Mouse (Mus musculus) large intestine, adult 2 months (tissue): Measurements from ENCODE around the gene Elmo2. TPM values are rescaled to one million over a fixed set of nuclear protein-coding genes. Genes with fewer than 3 reads are reported as not detected.

Experiments used
- DNase-seq: peaks from one replicate; pipeline ENCODE4 v3.0.0-alpha.2; 2012; ENCODE audit warnings: low read depth, low spot score
- WGBS: fragments of 180-500 bp; shearing (Covaris S2); methylation state at CpG from one replicate; pipeline ENCODE4 v1.1.7; 2018; 5-methylcytosine and 5-hydroxymethylcytosine counted together
- polyA plus RNA-seq: library from polyadenylated mRNA; depleted of rRNA; stranded (reverse); fragments of >200 nt; gene quantifications from 2 replicates; pipeline ENCODE4 v1.2.3, GENCODE M21; 2012

Gene Elmo2
- polyA plus RNA-seq, 1 experiment, result 39.4 TPM

DNA sequence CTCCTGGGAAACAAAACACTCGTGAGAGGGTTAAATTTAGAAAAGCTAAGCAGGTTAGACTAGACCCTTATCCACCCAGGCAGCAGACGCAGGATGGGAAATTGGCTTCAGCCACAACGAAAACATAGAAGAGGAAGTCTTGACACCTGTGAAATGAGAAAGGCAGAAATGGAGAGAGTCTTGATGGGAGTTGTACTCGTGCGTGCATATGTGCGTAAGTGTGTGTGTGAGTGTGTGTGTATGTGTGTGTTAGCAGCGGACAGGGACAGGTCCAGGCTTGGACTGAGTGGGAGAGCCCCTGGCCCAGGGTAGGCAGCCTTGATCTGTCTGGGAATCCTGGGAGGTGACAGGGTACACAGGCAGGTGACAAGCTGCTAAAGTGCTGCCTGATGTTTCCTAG lies 55.4 kb downstream of the Elmo2 start:
- DNase-seq, result no peak
- 43% methylated on average over 7 of the region's 7 CpGs for WGBS

DNA sequence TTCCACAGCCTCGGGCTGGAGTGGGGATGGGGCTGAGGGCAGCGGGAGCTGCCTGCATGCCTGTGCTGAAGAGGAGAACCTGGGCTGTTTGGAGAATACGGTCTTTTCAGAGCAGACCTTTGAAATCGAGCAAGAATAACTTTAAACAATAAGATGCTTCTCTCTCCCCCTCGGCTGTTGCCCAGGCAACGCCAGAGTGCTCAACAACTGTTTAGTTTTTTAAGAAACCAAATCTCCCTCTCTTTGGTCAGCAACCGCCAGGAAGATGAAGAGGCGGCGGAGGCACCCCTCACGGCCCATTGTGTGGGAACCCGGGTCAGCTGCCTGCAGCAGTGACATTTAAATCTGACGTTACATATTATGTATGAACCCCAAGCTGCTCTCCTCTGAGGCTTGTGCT lies 59.5 kb downstream of the Elmo2 start:
- 27% methylated on average over 12 of the region's 12 CpGs for WGBS
- no peak for DNase-seq

DNA sequence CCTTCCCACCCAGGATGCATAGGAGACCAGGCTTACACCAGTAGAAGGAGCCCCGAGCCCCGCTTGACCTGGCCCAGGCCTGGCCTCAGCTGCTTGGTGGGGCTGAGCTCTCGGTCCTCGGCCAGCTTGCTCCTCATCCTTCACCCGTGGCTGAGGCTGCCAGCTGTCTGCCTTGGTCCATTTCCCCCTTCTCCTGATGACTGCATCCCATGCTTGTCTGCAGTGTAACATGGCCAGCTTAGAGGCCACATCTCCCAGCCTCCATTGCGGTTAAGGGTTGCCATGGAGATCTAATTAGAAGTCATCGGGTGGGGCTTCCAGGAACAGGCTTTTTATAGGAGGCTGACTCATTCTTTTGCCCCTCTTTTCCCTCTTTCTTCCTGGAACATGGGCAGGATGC lies 62.4 kb downstream of the Elmo2 start:
- no peak for DNase-seq

DNA sequence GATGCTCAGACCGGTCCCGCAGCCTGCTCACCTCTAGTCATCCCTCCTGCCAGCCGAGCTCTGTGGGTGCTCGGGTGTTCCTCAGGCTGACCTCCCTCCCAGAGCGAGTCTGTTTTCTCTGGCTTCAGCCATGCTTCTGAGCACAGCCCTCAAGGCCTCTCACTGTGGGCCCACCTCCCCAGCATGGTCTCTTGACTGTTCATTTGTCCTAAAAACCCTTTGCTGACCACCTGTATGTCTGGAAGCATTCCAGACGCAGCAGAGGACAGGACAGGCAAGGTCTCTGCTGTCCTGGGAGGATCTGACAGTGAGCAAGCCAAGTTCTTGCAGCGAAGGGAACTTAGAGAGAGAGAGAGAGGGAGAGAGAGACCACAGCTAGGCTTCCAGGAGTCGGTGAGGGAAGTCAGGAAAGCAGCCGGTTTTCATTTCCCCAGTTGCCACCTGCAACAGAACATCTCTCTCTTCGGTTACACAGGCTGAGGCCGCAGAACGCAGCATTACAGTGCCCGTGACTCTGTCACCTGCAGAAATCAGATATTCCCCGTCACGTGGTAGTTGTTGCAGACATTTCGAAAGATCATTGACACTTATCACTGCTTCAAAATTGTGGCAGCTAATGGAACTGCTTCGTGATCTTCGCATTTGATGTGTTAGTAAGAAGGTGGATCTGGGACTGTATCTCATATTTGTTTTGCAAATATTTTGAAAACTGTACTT lies 63.8 kb downstream of the Elmo2 start:
- 62% methylated on average over 18 of the region's 18 CpGs for WGBS
- no peak for DNase-seq

More for the DNA sequence above, 62.4 kb downstream of the Elmo2 start:
- 53% methylated on average over 7 of the region's 7 CpGs for WGBS

DNA sequence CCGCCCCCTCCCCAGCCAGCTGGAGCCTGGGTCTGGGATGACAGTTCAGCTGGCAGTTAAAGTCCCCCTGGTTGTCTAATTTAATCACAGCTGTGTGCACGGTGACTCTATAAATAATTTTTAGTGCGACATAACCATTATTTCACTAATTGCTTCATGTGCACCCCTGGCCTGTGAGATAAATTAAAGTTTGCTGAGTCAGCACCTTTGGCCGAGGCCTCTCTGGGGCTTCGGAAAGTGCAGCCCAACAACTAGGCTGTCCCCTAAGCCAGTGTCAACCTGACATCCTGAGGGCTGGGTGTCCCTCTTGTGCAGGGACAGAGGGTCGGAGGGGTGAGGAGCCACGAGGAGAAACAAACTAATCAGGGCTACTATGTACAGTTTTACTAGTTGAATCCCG lies 66.4 kb downstream of the Elmo2 start:
- 68% methylated on average over 8 of the region's 8 CpGs for WGBS
- no peak for DNase-seq

DNA sequence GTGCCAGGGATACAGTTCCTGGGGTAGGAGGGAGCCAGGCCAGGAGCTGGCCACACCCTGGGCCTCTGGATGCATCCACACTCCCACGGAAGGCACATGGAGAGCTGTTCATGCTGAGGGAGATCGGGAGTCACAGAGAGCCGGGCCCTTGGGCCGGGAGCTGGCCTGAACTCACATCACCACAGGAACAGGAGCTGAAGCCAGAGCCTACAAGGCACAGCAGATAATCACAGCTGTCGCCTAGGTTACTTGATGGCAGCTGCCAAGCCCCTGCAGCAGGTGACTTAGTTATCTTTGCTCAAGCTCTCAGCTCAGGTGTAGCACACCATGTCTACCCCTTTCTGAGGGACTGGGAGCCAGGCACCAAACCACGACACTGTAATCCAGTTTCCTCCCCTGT lies 68.0 kb downstream of the Elmo2 start:
- no peak for DNase-seq
- WGBS, result 60% methylated on average over 6 of the region's 6 CpGs

DNA sequence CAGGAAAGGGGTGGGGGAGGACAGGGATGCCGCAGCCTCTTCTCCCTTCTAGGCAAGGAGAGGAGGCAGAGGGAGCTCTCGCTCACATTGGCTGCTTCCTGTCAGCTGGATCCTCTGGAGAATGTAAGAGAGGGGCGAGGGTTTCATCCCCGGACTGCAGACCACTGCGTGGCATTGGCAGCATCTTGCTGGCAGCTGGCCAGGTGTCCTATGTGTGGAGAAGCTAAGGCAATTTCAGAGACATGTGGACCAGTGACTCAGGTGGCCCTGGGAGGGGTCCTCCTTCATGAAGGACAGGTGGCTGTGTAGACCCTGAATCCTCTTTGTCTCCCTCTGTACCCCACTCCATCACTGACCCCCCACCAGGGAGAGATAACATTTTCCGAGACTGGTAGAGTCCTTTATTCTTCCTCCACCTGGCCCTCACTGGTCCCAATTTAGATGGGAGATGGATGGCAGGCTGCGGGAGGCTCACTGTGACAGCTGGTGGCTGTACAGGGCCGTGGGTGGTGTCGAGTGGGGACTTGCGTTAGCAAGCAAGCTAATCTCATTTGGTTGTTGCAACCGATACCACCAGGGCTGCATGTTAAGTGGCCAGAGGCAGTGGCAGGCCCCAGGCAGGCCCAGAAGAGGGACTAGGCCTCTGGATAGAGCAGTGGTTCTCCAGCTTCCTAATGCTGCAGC lies 69.0 kb downstream of the Elmo2 start:
- DNase-seq, result no peak
- 54% methylated on average over 11 of the region's 11 CpGs for WGBS

DNA sequence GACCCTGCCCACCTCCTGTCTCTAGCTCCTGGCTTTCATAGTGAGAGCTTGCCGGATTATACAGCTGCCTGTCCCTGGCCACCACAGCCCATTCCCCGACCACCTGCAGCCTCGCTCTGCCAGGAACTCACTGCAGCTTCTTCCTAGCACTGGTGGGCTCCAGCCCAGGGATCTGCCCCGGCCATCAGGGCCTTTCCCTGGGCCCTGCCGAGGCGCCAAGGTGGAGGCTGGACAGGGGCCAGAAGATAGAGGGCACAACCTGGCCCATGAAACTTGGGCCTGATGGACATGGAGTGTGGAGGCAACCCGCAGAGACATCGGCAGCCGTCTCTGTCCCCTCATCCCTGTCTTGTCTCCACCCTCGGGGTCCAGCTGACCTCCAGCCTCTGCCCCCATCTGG lies 70.1 kb downstream of the Elmo2 start:
- 69% methylated on average over 10 of the region's 10 CpGs for WGBS
- DNase-seq, result no peak

DNA sequence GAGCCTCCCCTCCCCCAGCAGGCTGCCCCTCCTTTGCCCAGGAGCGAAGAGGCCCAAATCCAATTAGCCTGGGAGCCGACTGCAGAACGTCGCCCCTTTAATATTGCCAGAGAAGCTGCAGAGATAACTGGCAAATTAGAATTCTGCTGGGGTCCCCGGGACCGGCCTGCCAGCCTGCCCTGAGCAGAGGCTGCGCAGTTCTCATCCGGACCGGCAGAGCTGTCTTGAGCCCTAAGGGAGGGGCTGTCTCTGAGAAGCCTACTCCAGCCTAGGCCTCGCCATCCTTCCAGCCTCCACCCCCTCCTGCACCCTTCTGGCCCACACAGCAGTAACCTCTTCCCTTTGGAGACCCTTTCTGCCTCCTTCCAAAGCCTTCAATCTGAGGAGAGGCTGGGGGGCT lies 72.4 kb downstream of the Elmo2 start:
- WGBS, result 14% methylated on average over 10 of the region's 10 CpGs
- DNase-seq, result no peak

DNA sequence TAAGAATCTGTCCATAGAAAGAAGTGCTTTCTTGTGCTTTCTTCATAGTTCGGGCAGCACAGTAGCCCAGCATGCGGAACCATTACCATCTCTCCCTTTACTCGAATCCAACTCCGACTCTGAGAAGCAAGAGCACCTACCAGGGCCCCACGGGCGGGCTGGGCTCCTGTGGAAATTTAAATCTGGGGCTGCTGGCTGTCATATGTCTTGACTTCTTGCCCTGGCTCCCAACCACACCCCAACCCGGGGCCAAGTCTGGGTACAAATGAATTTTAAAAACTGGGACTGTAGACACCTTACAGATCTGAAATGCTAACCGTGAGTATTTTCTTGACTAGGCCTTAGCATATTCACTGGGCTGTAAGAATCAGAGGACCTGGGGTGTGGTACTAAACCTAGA lies 73.0 kb downstream of the Elmo2 start:
- DNase-seq, result no peak
- 75% methylated on average over 8 of the region's 8 CpGs for WGBS

DNA sequence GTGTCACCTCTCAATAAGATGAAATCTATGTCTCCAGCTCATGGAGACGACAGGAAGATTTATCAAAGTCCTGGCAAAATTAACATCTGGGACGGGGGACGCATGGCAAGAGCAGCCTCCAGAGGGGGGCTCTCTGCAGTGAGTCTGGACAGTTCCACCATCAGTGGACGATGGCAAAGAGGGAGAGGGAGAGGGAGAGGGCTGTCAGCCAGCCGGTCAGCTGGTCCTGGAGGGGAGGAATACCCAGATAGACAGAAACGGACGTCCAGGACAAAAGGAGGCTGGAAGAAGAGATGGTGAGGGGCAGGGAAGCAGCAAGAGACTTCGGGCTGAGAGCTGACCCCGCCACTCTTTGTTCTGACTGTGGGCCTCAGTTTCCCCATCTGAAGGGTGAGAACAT lies 73.5 kb downstream of the Elmo2 start:
- no peak for DNase-seq
- WGBS, result 56% methylated on average over 9 of the region's 9 CpGs

DNA sequence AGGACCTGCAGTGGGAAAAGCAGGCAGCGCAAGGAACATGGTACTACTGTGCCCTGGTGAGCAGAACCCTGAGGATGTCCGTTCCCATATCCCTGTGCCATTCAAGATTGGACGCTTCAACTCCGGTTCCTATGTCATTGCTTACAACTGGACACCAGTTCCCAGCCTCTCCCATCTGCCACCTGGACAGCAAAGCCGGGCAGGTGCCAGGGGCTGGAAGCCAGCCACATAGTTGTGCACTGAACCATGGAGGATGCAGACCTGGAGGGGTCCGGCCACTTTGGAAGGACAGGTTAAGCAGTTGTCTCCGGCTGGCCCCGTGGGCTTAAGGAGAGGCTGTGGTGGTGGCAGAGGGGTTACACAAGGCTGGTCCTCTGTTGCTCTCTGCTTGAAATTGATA lies 73.9 kb downstream of the Elmo2 start:
- DNase-seq, result no peak
- 58% methylated on average over 8 of the region's 8 CpGs for WGBS

DNA sequence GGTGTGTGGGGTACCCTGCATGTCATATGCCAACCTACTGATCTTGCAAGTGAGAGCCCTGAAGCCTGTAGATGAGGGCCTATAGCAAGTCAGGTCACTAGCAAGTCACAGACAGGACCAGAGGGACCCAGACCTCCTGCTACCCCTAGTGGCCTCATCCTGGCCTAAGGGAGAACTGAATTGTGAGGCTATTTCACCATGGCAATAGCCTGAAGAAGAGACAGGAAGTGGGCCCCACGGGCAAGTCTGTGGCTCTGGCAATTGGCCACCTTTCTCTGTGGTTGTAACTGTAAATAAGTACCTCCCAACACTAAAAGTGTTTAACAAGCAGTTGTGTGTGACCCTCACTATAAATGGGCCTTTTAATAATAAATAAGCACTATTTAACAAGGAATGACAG lies 75.4 kb downstream of the Elmo2 start:
- DNase-seq, result no peak
- 3% methylated on average over 1 of the region's 1 CpGs for WGBS

DNA sequence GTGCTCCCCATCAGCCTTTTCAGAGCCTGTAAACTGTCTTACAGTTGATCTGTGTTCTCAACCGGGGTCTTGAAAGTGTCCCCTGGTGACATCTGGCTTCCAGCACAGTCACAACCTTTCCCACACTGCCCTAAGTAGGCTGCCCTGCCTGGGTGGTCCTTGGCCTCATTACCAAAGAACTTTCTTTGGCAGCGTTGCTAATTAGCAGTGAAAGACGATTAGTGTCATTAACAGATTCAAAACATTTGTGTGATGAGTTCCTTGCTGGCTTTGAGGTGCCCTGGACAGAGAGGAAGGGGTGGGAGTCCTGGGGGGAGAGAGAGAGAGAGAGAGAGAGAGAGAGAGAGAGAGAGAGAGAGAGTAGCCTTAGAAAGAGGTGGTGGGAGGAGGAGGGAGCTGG lies 77.3 kb downstream of the Elmo2 start:
- no peak for DNase-seq
- 40% methylated on average over 3 of the region's 3 CpGs for WGBS

DNA sequence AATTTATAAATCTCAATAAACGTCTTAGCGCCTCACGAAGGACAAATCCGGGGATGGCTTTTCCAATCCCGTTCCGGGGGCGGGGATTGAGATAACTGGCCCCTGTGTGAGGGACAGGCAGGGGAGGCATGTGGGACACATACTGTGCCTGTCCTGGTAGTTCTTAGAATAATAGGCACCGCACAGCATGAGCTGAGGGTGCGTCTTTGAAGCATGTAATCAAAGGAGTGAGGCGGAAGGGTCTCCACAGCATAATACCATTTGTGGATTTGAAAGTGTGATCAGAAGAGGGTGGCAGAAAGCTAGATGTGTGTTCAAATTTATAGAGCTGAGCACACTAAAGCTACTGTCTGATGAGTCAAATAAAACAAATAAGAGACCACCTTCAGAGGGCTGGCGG lies 79.9 kb downstream of the Elmo2 start:
- DNase-seq, result no peak
- WGBS, result 25% methylated on average over 11 of the region's 11 CpGs

DNA sequence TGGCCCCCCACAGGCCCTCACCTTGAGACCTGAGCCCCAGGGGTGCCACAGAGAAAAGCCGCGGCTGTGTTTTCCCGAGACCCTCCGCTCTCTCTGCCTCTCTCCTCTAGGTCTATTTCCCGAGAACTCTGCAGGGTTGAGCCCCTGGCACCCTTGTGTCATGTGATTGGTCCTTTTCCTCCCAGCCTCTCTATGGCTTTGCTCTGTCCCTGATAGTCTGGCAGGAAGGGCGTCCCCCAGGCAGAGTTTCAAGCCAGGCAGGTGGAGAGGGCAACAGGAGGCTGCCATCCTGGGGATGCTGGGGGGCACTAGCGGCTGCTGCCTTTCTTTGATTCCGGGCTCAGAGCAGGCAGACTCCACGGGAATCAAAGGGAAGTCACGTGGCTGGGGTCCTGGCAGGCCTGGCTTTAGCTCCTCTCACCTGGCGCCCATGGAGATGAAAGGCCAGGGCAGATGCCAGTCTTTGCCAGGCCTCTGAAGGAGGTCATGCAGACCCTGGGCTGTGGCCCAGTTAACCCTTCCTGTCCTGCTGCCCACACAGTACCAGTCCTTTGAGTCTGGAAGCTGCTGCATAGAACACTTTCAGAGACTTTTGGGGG lies 83.1 kb downstream of the Elmo2 start:
- WGBS, result 9% methylated on average over 11 of the region's 11 CpGs
- no peak for DNase-seq

DNA sequence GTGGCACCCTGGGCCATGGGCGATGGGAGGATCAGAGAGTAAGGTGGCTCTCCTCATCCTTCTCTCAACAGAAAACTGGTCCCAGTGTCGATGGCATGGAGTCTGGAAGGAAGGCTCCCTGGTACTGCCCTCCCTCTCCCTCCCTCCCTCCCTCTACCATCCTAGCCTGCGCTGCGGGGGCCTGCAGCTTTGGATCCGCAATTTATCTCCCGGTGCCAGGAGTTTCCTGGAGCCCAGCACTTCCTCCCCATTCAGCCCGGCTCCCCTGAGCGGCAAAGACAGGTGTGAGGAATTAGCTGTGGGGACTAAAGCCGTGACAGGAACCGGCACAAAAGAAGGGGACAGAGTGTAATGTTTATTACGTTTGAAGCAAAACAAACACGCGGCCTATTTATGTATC lies 83.7 kb downstream of the Elmo2 start:
- DNase-seq, result no peak
- 4% methylated on average over 13 of the region's 13 CpGs for WGBS

DNA sequence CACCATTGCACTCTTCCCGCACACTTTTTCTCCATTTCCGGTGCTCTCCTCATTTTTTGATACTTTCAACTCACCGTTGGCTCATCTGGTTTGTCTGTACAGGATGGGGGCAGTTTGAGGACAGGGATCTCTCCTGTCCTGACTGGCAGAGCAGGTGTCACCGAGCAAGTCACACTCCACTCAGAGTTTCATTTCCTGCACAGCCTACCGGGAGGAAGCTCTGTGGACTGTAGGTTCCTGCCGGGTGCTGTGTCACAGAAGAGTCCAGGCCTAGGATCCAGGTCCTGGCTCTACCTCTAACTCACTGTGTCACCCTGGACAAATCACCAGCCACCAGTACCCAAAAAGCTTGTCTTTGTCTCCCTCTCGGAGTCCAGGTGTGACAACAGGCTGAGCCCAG lies 84.5 kb downstream of the Elmo2 start:
- DNase-seq, result no peak
- 48% methylated on average over 7 of the region's 7 CpGs for WGBS

DNA sequence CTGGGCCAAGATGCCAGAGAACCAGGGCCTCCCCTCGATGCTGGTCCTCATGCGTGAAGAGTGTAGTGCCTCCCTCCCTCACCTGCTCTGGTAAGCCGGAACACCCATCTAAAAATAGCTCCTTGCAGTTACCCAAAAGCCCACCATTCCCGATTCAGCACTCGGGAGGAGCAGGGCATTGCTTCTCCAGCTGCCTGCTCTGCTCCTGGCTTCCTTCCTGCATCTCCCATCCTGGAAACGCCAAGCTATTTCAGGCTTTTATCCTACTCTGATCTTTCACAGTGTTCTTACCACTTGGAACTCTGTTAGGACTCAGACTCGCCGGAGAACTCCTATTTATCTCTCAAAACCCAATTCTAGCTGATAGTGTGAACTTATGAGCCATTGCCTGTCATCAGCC lies 85.9 kb downstream of the Elmo2 start:
- WGBS, result 35% methylated on average over 8 of the region's 8 CpGs
- DNase-seq, result no peak

DNA sequence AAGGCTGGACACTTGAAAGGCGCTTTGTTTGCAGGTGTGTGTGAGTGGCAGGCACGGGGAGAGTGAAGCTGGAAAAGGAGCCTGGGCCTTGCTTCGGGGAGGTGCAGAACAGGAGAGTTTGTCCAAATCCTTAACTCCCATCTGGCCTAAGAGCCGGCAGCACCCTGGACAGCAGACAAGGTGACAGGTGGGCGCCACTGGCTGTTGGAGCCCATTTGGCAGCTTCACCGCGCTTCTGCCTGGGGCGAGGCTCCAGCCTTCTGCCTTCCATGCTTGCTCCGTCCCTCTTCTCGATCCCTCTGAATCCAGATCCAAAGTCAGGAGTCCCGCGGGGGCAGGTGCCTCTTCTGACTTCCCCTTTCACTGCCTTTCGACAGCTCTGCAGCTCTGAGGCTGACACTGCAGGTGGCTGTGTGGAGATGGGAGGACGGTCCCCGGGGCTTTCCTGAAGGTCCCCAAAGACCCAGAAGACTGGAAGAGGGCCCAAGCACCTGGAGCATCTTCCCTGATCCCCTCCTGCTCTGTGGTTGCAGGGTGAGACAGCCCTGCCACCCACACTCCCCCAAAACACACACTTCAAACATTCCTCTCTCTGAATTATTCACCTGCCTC lies 86.6 kb downstream of the Elmo2 start:
- no peak for DNase-seq
- 14% methylated on average over 15 of the region's 15 CpGs for WGBS
